Mouse (Mus musculus): ENCODE results near the gene Olfr1016. TPM values are rescaled to one million over a fixed set of nuclear protein-coding genes. Genes with fewer than 3 reads are reported as not detected.

The Olfr1016 gene
- not detected in 2 replicates for polyA plus RNA-seq (2014; fragmentation: Nextera tagmentation; extraction: Ambion mirVana)

GRCm38 (mm10) chr2:85802444-85802843 is at the start of gene Olfr1016:
Gene Olfr1016, minus strand, starts transcription at chr2:85802544.
- no peak within 1 kb of the TSS for H3K9ac ChIP-seq (replicated peaks; ENCODE audit: low read length)
- H3K4me3 ChIP-seq (replicated peaks; ENCODE audit: low read depth, low read length) = no peak within 1 kb of the TSS
- no peaks in the 10 kb centered on the region for H3K27me3 ChIP-seq (ENCODE audit: control insufficient read depth, insufficient read depth, low read length)
- no peak within 1 kb of the TSS for H3K27ac ChIP-seq (replicated peaks; ENCODE audit: low read depth, low read length)
- no peaks in the 10 kb centered on the region for H3K4me1 ChIP-seq (ENCODE audit: control insufficient read depth, insufficient read depth, low read length)
- DNase-seq = no peak
- no peak for ATAC-seq (ENCODE audit: low FRiP score, low TSS enrichment)
- 97% methylated on average over 2 of the region's 2 CpGs for WGBS
- no peaks in the 10 kb centered on the region for H3K36me3 ChIP-seq (ENCODE audit: control insufficient read depth, insufficient read depth, low read length)
- no peaks in the 10 kb centered on the region for H3K9me3 ChIP-seq (ENCODE audit: control insufficient read depth, low read length)
- no peak within 1 kb of the TSS for H3K4me2 ChIP-seq (ENCODE audit: low read length)

GRCm38 (mm10) chr2:85846730-85847129 is 44.4 kb upstream of the Olfr1016 start, which contains the start of gene Olfr1020:
Gene Olfr1020, plus strand, starts transcription at chr2:85847030.
- WGBS = 83% methylated on average over 1 of the region's 1 CpGs
- Histone ChIP-seq H3K9me3 (ENCODE audit: control insufficient read depth, low read length) (no peaks in the 10 kb centered on the region), H3K27ac (replicated peaks; ENCODE audit: low read depth, low read length) (no peak within 1 kb of the TSS), H3K27me3 (ENCODE audit: control insufficient read depth, insufficient read depth, low read length) (no peaks in the 10 kb centered on the region), H3K9ac (replicated peaks; ENCODE audit: low read length) (no peak within 1 kb of the TSS), H3K36me3 (ENCODE audit: control insufficient read depth, insufficient read depth, low read length) (no peaks in the 10 kb centered on the region), H3K4me2 (ENCODE audit: low read length) (no peak within 1 kb of the TSS), H3K4me1 (ENCODE audit: control insufficient read depth, insufficient read depth, low read length) (no peaks in the 10 kb centered on the region), H3K4me3 (replicated peaks; ENCODE audit: low read depth, low read length) (no peak within 1 kb of the TSS)
- ATAC-seq (ENCODE audit: low FRiP score, low TSS enrichment) (no peak), DNase-seq (no peak)

- H3K4me2 ChIP-seq (ENCODE audit: low read length) = no peak within 1 kb of the TSS
- H3K36me3 ChIP-seq (ENCODE audit: control insufficient read depth, insufficient read depth, low read length) = no peaks in the 10 kb centered on the region
- no peak within 1 kb of the TSS for H3K27ac ChIP-seq (replicated peaks; ENCODE audit: low read depth, low read length)
- ATAC-seq (ENCODE audit: low FRiP score, low TSS enrichment) (no peak), DNase-seq (no peak)
- no peak within 1 kb of the TSS for H3K4me3 ChIP-seq (replicated peaks; ENCODE audit: low read depth, low read length)
- no peaks in the 10 kb centered on the region for H3K27me3 ChIP-seq (ENCODE audit: control insufficient read depth, insufficient read depth, low read length)
- H3K4me1 ChIP-seq (ENCODE audit: control insufficient read depth, insufficient read depth, low read length) = no peaks in the 10 kb centered on the region
- H3K9me3 ChIP-seq (ENCODE audit: control insufficient read depth, low read length) = no peaks in the 10 kb centered on the region
- no peak within 1 kb of the TSS for H3K9ac ChIP-seq (replicated peaks; ENCODE audit: low read length)
Measured at GRCm38 (mm10) chr2:85845383-85845782, 43.0 kb upstream of the Olfr1016 start, which contains the start of gene Olfr1019. Gene Olfr1019, minus strand, starts transcription at chr2:85845483.

DNA sequence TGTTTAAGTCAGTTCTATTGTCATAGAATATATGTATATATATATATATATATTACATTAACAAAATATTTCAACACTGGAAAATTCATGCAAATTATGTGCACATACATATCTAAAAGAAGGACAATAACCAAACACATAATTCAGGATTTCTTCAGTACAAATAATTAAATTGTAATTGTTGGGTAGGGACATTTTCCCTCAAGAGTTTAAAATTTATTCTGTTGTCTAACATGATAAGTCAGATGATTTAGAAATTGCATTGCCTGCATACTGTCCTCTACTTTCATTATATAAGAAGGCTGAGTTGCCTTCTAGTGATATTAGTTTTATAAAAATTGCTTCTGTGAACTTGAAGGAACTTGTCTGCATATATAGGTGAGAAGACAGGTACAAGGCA is 15.8 kb upstream of the Olfr1016 start, which contains the start of gene Olfr1018:
Gene Olfr1018, plus strand, starts transcription at position 301 of the 400 bp plus-strand sequence.
- ATAC-seq (ENCODE audit: low FRiP score, low TSS enrichment) (no peak), DNase-seq (no peak)
- Histone ChIP-seq H3K4me3 (replicated peaks; ENCODE audit: low read depth, low read length) (no peak within 1 kb of the TSS), H3K36me3 (ENCODE audit: control insufficient read depth, insufficient read depth, low read length) (no peaks in the 10 kb centered on the region), H3K9ac (replicated peaks; ENCODE audit: low read length) (no peak within 1 kb of the TSS), H3K27me3 (ENCODE audit: control insufficient read depth, insufficient read depth, low read length) (no peaks in the 10 kb centered on the region), H3K27ac (replicated peaks; ENCODE audit: low read depth, low read length) (no peak within 1 kb of the TSS), H3K4me2 (ENCODE audit: low read length) (no peak within 1 kb of the TSS), H3K9me3 (ENCODE audit: control insufficient read depth, low read length) (no peaks in the 10 kb centered on the region), H3K4me1 (ENCODE audit: control insufficient read depth, insufficient read depth, low read length) (no peaks in the 10 kb centered on the region)

GRCm38 (mm10) chr2:85804501-85804900 is 2.2 kb upstream of the Olfr1016 start:
- ATAC-seq (ENCODE audit: low FRiP score, low TSS enrichment) (no peak), DNase-seq (no peak)
- no peak overlapping the region for H3K9ac ChIP-seq (replicated peaks; ENCODE audit: low read length)
- no peaks in the 10 kb centered on the region for H3K36me3 ChIP-seq (ENCODE audit: control insufficient read depth, insufficient read depth, low read length)
- WGBS = 97% methylated on average over 4 of the region's 4 CpGs
- H3K4me2 ChIP-seq (ENCODE audit: low read length) = no peak overlapping the region
- H3K9me3 ChIP-seq (ENCODE audit: control insufficient read depth, low read length) = no peaks in the 10 kb centered on the region
- no peaks in the 10 kb centered on the region for H3K27me3 ChIP-seq (ENCODE audit: control insufficient read depth, insufficient read depth, low read length)
- no peak overlapping the region for H3K27ac ChIP-seq (replicated peaks; ENCODE audit: low read depth, low read length)
- H3K4me1 ChIP-seq (ENCODE audit: control insufficient read depth, insufficient read depth, low read length) = no peaks in the 10 kb centered on the region
- H3K4me3 ChIP-seq (replicated peaks; ENCODE audit: low read depth, low read length) = no peak overlapping the region

- 11% methylated on average over 2 of the region's 2 CpGs for WGBS
- Histone ChIP-seq H3K9me3 (ENCODE audit: control insufficient read depth, low read length) (no peaks in the 10 kb centered on the region), H3K27me3 (ENCODE audit: control insufficient read depth, insufficient read depth, low read length) (no peaks in the 10 kb centered on the region), H3K27ac (replicated peaks; ENCODE audit: low read depth, low read length) (no peak overlapping the region), H3K4me3 (replicated peaks; ENCODE audit: low read depth, low read length) (no peak overlapping the region), H3K9ac (replicated peaks; ENCODE audit: low read length) (no peak overlapping the region), H3K4me2 (ENCODE audit: low read length) (no peak overlapping the region), H3K4me1 (ENCODE audit: control insufficient read depth, insufficient read depth, low read length) (no peaks in the 10 kb centered on the region), H3K36me3 (ENCODE audit: control insufficient read depth, insufficient read depth, low read length) (no peaks in the 10 kb centered on the region)
- ATAC-seq (ENCODE audit: low FRiP score, low TSS enrichment) (no peak), DNase-seq (peak; percentile 0)
Measured at GRCm38 (mm10) chr2:85792331-85792730, 10.0 kb downstream of the Olfr1016 start.

- H3K27me3 ChIP-seq (ENCODE audit: control insufficient read depth, insufficient read depth, low read length) = no peaks in the 10 kb centered on the region
- H3K9ac ChIP-seq (replicated peaks; ENCODE audit: low read length) = no peak within 1 kb of the TSS
- no peaks in the 10 kb centered on the region for H3K9me3 ChIP-seq (ENCODE audit: control insufficient read depth, low read length)
- H3K4me2 ChIP-seq (ENCODE audit: low read length) = no peak within 1 kb of the TSS
- H3K36me3 ChIP-seq (ENCODE audit: control insufficient read depth, insufficient read depth, low read length) = no peaks in the 10 kb centered on the region
- no peak within 1 kb of the TSS for H3K4me3 ChIP-seq (replicated peaks; ENCODE audit: low read depth, low read length)
- H3K4me1 ChIP-seq (ENCODE audit: control insufficient read depth, insufficient read depth, low read length) = no peaks in the 10 kb centered on the region
- DNase-seq = no peak
- H3K27ac ChIP-seq (replicated peaks; ENCODE audit: low read depth, low read length) = no peak within 1 kb of the TSS
- ATAC-seq (ENCODE audit: low FRiP score, low TSS enrichment) = no peak
Measured at GRCm38 (mm10) chr2:85781717-85782116, 20.6 kb downstream of the Olfr1016 start, which contains the start of gene Olfr1015. Gene Olfr1015, plus strand, starts transcription at chr2:85782017.

DNA sequence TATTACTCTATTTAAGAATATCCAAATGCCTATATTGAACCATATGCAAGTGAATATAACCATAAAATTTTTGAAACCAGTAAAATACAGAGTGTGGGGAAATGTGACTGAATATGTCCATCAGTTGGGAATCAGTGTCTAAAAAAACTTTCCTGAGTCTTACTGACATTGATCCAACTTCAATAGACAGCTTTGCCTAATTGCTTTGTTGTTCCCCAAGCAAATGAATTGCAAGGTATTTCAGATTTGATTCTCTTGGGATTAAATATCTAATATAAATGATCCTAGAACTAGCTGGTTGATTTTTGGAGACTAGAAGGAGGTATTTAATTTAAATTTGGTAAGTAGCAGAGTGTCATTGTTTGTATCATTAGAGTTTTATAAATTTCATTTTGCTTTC is 29.9 kb downstream of the Olfr1016 start, which contains the start of gene Olfr1014:
Gene Olfr1014, plus strand, starts transcription at position 301 of the 400 bp plus-strand sequence.
- Histone ChIP-seq H3K4me1 (ENCODE audit: control insufficient read depth, insufficient read depth, low read length) (no peaks in the 10 kb centered on the region), H3K36me3 (ENCODE audit: control insufficient read depth, insufficient read depth, low read length) (no peaks in the 10 kb centered on the region), H3K4me2 (ENCODE audit: low read length) (no peak within 1 kb of the TSS), H3K27me3 (ENCODE audit: control insufficient read depth, insufficient read depth, low read length) (no peaks in the 10 kb centered on the region), H3K27ac (replicated peaks; ENCODE audit: low read depth, low read length) (no peak within 1 kb of the TSS), H3K4me3 (replicated peaks; ENCODE audit: low read depth, low read length) (no peak within 1 kb of the TSS), H3K9ac (replicated peaks; ENCODE audit: low read length) (no peak within 1 kb of the TSS), H3K9me3 (ENCODE audit: control insufficient read depth, low read length) (no peaks in the 10 kb centered on the region)
- no peak for ATAC-seq (ENCODE audit: low FRiP score, low TSS enrichment)
- DNase-seq = no peak

- ATAC-seq (ENCODE audit: low FRiP score, low TSS enrichment) (no peak), DNase-seq (no peak)
- H3K4me3 ChIP-seq (replicated peaks; ENCODE audit: low read depth, low read length) = no peak within 1 kb of the TSS
- no peak within 1 kb of the TSS for H3K27ac ChIP-seq (replicated peaks; ENCODE audit: low read depth, low read length)
- H3K9me3 ChIP-seq (ENCODE audit: control insufficient read depth, low read length) = no peaks in the 10 kb centered on the region
- no peak within 1 kb of the TSS for H3K4me2 ChIP-seq (ENCODE audit: low read length)
- H3K4me1 ChIP-seq (ENCODE audit: control insufficient read depth, insufficient read depth, low read length) = no peaks in the 10 kb centered on the region
- H3K9ac ChIP-seq (replicated peaks; ENCODE audit: low read length) = no peak within 1 kb of the TSS
- H3K36me3 ChIP-seq (ENCODE audit: control insufficient read depth, insufficient read depth, low read length) = no peaks in the 10 kb centered on the region
- H3K27me3 ChIP-seq (ENCODE audit: control insufficient read depth, insufficient read depth, low read length) = no peaks in the 10 kb centered on the region
Measured at GRCm38 (mm10) chr2:85766798-85767197, 35.5 kb downstream of the Olfr1016 start, which contains the start of gene Olfr1013. Gene Olfr1013, plus strand, starts transcription at chr2:85767098.

Data from midbrain, embryonic 14.5 days (tissue).